Comparison of ENCODE assay signal across 17 mouse cellular contexts in the genomic region with DNA sequence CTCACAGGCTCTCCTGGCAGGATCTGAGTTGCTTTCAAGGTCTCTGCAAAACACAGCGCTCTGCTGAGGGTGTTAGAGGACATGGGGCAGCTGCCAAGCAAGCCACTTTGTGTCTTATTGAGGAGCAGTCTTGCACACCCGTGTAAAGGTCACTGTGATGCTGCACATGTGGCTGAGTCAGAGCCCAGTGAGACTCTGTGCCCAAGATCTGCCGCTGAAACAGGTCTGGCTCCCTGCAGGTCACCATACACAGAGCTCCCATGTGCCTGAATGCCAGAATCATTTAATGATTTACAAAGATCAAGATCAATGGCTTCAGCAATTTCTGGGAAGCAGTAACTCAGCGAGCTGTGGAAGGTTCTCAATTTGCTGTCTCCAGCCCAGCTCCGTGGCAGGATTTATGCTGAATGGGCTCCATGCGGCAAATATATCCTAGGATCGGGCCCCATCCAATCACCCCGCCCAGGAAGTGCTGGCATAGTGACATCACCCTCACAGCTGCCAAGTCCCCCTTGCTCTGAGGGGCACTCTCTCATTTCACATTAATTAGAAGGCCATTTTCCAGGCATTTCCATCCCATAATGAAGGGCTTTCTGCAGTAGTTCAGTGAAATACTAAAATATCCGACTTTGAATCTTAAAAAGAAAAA.
A peak's percentile ranks its signal among the peaks of the same experiment; 100 is the strongest.
DNase-seq lines count a peak whose midpoint lies in the region; ATAC-seq lines count a peak whose summit lies in the region.
"Had no signal": no experiment of that assay in that cellular context is flagged by ENCODE, and none has a peak within 500 bp of the region (broad histone marks: within the 10 kb centered on the region; RNA-seq: fewer than 3 reads in every experiment).

No protein-coding gene starts in this region.

- peaks cover 3% of the 10 kb centered on the region; the same call in 1 of the 2 replicates for H3K27me3 ChIP-seq in intestine, embryonic 16.5 days (replicated peaks; ENCODE audit: control insufficient read depth, insufficient read depth, low read length)

- 54% methylated on average over 9 of the region's 9 CpGs for WGBS in intestine, embryonic 16.5 days

- H3K4me1 ChIP-seq in intestine, embryonic 16.5 days (ENCODE audit: control insufficient read depth, insufficient read depth, low read length): no peaks in the 10 kb centered on the region
- H3K4me1 ChIP-seq: midbrain, embryonic 12.5 days had no signal

- ATAC-seq in intestine, embryonic 16.5 days: peak; percentile 90
- ATAC-seq: liver, postnatal 0 days had no signal

- H3K36me3 ChIP-seq in intestine, embryonic 16.5 days (ENCODE audit: control insufficient read depth, insufficient read depth, low read length): no peaks in the 10 kb centered on the region
- H3K36me3 ChIP-seq: midbrain, embryonic 12.5 days had no signal

- peak; percentile 71 for DNase-seq in kidney, adult 11 months
- no peak for DNase-seq in kidney, postnatal 10 days
- DNase-seq in adrenal gland, postnatal 25 days: peak; percentile 7
- DNase-seq in lung, postnatal 14 days: peak; percentile 35
- no peak for DNase-seq in urinary bladder, postnatal 10 days (ENCODE audit: low spot score)
- no peak for DNase-seq in embryo, embryonic 9.5 days (ENCODE audit: extremely low spot score)
- DNase-seq: cerebellum, adult 11-12 months; embryo, embryonic 11 days; gastrocnemius, postnatal 10 days; heart, postnatal 4 days; left cerebral cortex, postnatal 4 days; liver, postnatal 0 days; retina, postnatal 1 day had no signal

- no peak overlapping the region for H3K4me2 ChIP-seq in intestine, embryonic 16.5 days (ENCODE audit: low read depth, low read length)
- H3K4me2 ChIP-seq: heart, embryonic 11.5 days; midbrain, embryonic 12.5 days had no signal

- H3K9ac ChIP-seq in intestine, embryonic 16.5 days (ENCODE audit: low read depth, low read length): no peak overlapping the region
- H3K9ac ChIP-seq: liver, postnatal 0 days; midbrain, embryonic 12.5 days had no signal

- H3K27ac ChIP-seq in intestine, embryonic 16.5 days (ENCODE audit: low read length): no peak overlapping the region; the same call in 1 of the 2 replicates
- H3K27ac ChIP-seq: midbrain, embryonic 12.5 days had no signal

- no peak overlapping the region for H3K4me3 ChIP-seq in intestine, embryonic 16.5 days (ENCODE audit: low read length)
- H3K4me3 ChIP-seq: erythroblast, embryonic 14.5 days; midbrain, embryonic 12.5 days had no signal

- no peaks in the 10 kb centered on the region for H3K9me3 ChIP-seq in intestine, embryonic 16.5 days (ENCODE audit: control insufficient read depth, low read length)
- H3K9me3 ChIP-seq: midbrain, embryonic 12.5 days had no signal

Comparison
In these comparisons a context has a peak if more than half of its experiments do, and no peak if none do; other contexts are left out.
1. DNase-seq: peak in kidney, adult 11 months (single experiment), adrenal gland, postnatal 25 days (single experiment) and lung, postnatal 14 days (single experiment); none in kidney, postnatal 10 days (single experiment), urinary bladder, postnatal 10 days (single experiment) and embryo, embryonic 9.5 days (single experiment).